Mouse (Mus musculus) G1E (cell line): Measurements from ENCODE around the gene Kndc1. TPM values are rescaled to one million over a fixed set of nuclear protein-coding genes. Genes with fewer than 3 reads are reported as not detected.

Experiments used
- ATAC-seq: 2 replicates; pipeline ENCODE4 v1.8.0; 2016; ENCODE audit warnings: mild to moderate bottlenecking; ENCODE audit not compliant: insufficient number of reproducible peaks, poor library complexity, low FRiP score, severe bottlenecking; ENCODE audit errors: extremely low read depth
- DNase-seq: peaks from one replicate; pipeline ENCODE4 v3.0.0; 2012; ENCODE audit warnings: low spot score
- H3K27me3 ChIP-seq: 2 replicates; pipeline ENCODE4 v1.6.1; 2012; ENCODE audit warnings: mild to moderate bottlenecking, low read length, inconsistent platforms; ENCODE audit not compliant: insufficient read depth
- H3K36me3 ChIP-seq: replicated peaks from 2 replicates; pipeline ENCODE3; 2012; ENCODE audit warnings: mild to moderate bottlenecking, inconsistent platforms
- H3K4me1 ChIP-seq: 2 replicates; pipeline ENCODE4 v1.6.1; 2012; ENCODE audit warnings: low read depth, low read length, inconsistent platforms, mixed read lengths; ENCODE audit not compliant: insufficient read depth
- H3K4me3 ChIP-seq: 2 replicates; pipeline ENCODE4 v1.5.1; 2012; ENCODE audit warnings: low read depth, mild to moderate bottlenecking, inconsistent platforms, low read length, moderate library complexity, mixed read lengths
- H3K9me3 ChIP-seq: replicated peaks from 2 replicates; pipeline ENCODE4 v1.6.1; 2012; ENCODE audit warnings: inconsistent platforms
- CTCF ChIP-seq: IDR thresholded peaks from 2 replicates; pipeline ENCODE4 v1.5.1; 2012; ENCODE audit warnings: low read depth, low read length, inconsistent platforms, mixed read lengths
- GATA1 ChIP-seq: IDR thresholded peaks from 2 replicates; pipeline ENCODE4 v1.6.1; 2012; ENCODE audit warnings: borderline replicate concordance, low read length, inconsistent platforms, mixed read lengths
- GATA2 ChIP-seq: IDR thresholded peaks from 2 replicates; pipeline ENCODE4 v1.6.1; 2012; ENCODE audit warnings: low read depth, low read length, inconsistent platforms, borderline replicate concordance
- POLR2AphosphoS5 ChIP-seq: IDR thresholded peaks from 2 replicates; pipeline ENCODE4 v1.6.1; 2012; ENCODE audit warnings: low read depth, low read length, inconsistent platforms; ENCODE audit not compliant: insufficient replicate concordance
- TAL1 ChIP-seq: conservative IDR thresholded peaks from 2 replicates; pipeline ENCODE4 v1.6.1; 2012; ENCODE audit warnings: low read depth, low read length, inconsistent platforms, mixed read lengths
- polyA plus RNA-seq: library from polyadenylated mRNA; stranded (reverse); fragments of >175 nt; gene quantifications from 2 replicates; pipeline ENCODE4 v1.2.3, GENCODE M21; 2012
- total RNA-seq, 2 experiments: library from RNA; stranded (forward) in 1 of 2; stranded (reverse) in 1 of 2; fragments of 200-1000 nt in 1 of 2; fragments of >200 nt in 1 of 2; fragmentation: Nextera tagmentation in 1 of 2; gene quantifications; 2 replicates each; pipeline ENCODE4 v1.2.3; 2014 to 2017

Kndc1 gene
- total and polyA plus RNA-seq, 3 experiments, result 0.38 TPM; not detected in 2

DNA sequence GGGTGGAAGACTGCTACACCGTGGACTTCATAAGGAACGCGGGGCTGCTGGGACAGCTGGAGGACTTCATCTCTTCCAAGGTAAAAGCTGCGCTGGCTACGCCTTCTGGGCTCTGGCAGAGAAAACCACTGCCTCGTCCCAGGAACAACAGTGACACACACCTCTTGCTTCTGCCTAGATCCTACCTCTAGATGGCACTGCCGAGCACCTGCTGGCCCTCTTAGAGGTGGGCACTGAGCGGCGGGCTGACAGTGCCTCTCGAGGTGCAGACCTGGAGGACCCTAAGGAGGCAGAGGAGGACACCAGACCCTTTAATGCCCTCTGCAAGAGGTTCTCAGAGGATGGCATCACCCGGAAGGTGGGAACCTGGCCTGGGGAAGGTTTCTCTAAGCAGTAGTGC lies 36.2 kb downstream of the Kndc1 start:
- Histone ChIP-seq H3K4me3 (no peak overlapping the region), H3K36me3 (no peaks in the 10 kb centered on the region), H3K27me3 (no peaks in the 10 kb centered on the region), H3K4me1 (no peaks in the 10 kb centered on the region), H3K9me3 (peaks cover 23% of the 10 kb centered on the region)
- DNase-seq, result no peak
- ATAC-seq, result no peak
- peak; percentile 35; the same call in 1 of the 2 replicates for TF ChIP-seq CTCF
- no peak for TF ChIP-seq POLR2AphosphoS5

DNA sequence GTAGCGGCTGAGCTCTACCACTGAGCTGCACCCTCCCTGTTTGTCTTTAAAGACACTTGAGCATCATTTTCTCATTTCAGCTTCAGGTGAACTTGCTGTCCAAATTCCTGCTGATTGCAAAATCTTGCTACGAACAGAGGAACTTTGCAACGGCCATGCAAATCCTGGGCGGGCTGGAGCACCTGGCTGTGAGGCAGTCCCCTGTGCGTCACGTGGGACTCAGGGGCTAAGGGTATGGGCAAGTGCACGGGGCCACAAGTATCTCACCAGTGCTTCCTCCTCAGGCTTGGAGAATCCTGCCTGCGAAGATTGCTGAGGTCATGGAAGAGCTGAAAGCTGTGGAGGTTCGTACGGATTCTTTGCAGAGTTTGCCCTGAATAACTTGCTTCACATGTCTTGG lies 42.2 kb downstream of the Kndc1 start:
- no peaks in the 10 kb centered on the region for H3K4me1 ChIP-seq

DNA sequence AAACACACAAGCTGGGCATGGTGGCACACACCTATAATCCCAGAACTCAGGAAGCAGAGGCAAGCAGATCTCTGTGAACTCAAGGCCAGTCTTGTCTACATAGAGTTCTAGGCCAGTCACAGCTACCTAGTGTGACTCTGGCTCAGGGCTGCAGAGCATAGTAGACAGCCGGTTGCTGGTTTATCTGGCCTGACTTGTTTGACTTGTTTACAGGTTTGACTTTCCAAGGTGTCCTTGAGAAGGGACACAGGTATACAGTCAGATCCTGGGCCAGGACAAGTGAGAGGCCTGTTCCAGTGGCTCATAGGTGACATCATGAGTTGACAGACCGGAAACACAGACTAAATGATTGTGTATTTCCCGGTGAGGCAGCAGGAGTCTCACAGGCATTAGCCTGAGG lies 42.6 kb downstream of the Kndc1 start:
- Histone ChIP-seq H3K27me3 (no peaks in the 10 kb centered on the region), H3K36me3 (no peaks in the 10 kb centered on the region), H3K9me3 (peaks cover 17% of the 10 kb centered on the region; the same call in 1 of the 2 replicates), H3K4me1 (no peaks in the 10 kb centered on the region), H3K4me3 (no peak overlapping the region)
- DNase-seq, result no peak
- no peak for TF ChIP-seq CTCF
- TF ChIP-seq POLR2AphosphoS5, result no peak
- TF ChIP-seq GATA2, result no peak
- no peak for TF ChIP-seq GATA1
- TF ChIP-seq TAL1, result no peak
- ATAC-seq, result no peak

More for the DNA sequence above, 42.2 kb downstream of the Kndc1 start:
- TF ChIP-seq GATA1, result no peak
- TF ChIP-seq POLR2AphosphoS5, result no peak
- no peak for TF ChIP-seq CTCF
- TF ChIP-seq GATA2, result no peak
- TF ChIP-seq TAL1, result no peak
- no peak overlapping the region for H3K4me3 ChIP-seq
- ATAC-seq (no peak), DNase-seq (no peak)
- peaks cover 14% of the 10 kb centered on the region; the same call in 1 of the 2 replicates for H3K9me3 ChIP-seq
- no peaks in the 10 kb centered on the region for H3K27me3 ChIP-seq
- no peaks in the 10 kb centered on the region for H3K36me3 ChIP-seq

DNA sequence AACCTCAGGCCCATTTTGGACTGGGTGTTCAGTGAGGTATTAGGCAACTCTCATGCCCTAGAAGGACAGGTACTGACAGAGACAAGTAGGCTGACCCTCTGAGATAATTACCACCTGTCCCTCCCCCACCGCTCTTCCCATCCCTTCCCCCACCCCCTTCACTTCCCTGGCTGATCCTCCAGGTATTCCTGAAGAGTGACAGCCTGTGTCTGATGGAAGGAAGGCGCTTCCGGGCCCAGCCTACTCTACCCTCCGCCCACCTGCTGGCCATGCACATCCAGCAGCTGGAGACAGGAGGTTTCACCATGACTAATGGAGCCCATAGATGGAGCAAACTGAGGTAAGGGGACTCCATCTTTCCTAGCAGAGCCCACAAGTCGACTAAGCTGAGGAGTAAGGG lies 43.3 kb downstream of the Kndc1 start:
- Histone ChIP-seq H3K4me1 (no peaks in the 10 kb centered on the region), H3K27me3 (no peaks in the 10 kb centered on the region), H3K4me3 (no peak overlapping the region), H3K36me3 (no peaks in the 10 kb centered on the region), H3K9me3 (peaks cover 17% of the 10 kb centered on the region; the same call in 1 of the 2 replicates)
- no peak for DNase-seq
- ATAC-seq, result no peak
- TF ChIP-seq GATA1 (no peak), GATA2 (no peak), CTCF (no peak), POLR2AphosphoS5 (no peak), TAL1 (no peak)

DNA sequence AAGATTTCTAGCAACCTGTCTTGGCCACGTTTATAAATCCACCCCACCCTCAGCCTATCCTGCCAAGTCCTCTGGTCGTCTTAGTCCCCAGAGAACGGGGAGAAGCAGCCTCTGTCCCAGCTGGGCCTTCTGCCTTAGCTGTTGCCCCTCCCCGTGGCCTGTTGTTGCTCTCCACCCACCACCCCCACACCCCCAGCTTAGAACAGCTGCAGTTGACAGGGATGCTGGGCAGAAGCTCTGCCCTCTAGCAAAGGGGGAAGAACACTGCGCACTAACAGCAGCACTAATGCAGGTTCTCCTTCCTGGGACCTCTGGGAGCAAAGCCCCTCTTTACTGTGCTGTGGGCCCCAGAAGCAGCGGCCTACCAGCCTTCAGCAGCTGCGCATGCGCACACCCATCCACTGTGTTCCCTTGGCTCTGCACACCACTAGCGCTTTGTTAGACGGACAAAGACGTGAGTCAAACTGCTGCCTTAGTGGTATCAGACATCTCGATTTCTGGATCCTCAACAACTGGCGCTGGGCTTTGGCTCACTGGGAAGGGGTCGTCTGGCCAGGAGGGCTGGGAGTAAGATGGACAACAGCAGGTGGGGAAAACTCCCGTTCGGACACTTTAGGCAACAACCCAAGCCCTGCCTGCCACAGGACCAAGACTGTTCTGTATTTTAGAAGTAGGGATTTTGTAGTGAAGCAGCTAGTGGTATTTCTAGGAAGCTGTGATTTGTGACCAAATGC lies 46.1 kb downstream of the Kndc1 start:
- Histone ChIP-seq H3K27me3 (peaks cover 6% of the 10 kb centered on the region; the same call in 1 of the 2 replicates), H3K9me3 (peaks cover 29% of the 10 kb centered on the region), H3K36me3 (no peaks in the 10 kb centered on the region), H3K4me1 (no peaks in the 10 kb centered on the region), H3K4me3 (no peak overlapping the region)
- no peak for ATAC-seq
- no peak for TF ChIP-seq CTCF
- TF ChIP-seq GATA1, result no peak
- TF ChIP-seq POLR2AphosphoS5, result no peak
- no peak for TF ChIP-seq GATA2
- no peak for TF ChIP-seq TAL1
- DNase-seq, result no peak

DNA sequence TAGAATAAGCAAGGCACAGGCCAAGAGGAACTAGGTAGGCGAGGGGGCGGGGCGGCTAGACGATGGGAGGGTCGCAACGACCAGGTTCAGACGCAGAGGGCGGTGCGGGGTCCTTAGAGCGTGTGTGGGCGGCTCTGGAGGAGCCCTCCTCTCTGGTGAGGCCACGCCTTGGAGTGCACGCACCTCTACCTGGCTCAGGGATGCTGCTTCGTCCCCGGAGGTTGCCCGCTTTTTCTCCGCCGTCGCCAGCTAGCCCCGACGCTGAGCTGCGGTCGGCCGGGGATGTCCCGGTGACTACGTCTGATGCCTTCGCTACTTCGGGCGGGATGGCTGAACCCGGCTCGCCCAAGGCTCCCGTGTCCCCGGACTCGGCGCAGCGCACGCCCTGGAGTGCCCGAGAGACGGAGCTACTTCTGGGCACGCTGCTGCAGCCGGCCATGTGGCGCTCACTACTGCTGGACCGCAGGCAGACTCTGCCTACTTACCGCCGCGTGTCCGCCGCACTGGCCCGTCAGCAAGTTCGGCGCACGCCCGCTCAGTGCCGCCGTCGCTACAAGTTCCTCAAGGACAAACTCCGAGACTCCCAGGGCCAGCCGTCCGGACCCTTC lies 49.3 kb downstream of the Kndc1 start, which contains the start of gene Utf1:
Gene Utf1, plus strand, starts transcription at position 116 of the 608 bp plus-strand sequence.
- ATAC-seq (no peak), DNase-seq (no peak)

More for the DNA sequence above, 49.3 kb downstream of the Kndc1 start, which contains the start of gene Utf1:
- Histone ChIP-seq H3K36me3 (no peaks in the 10 kb centered on the region), H3K4me1 (no peaks in the 10 kb centered on the region), H3K27me3 (peaks cover 6% of the 10 kb centered on the region; the same call in 1 of the 2 replicates), H3K4me3 (no peak within 1 kb of the TSS; the same call in 1 of the 2 replicates), H3K9me3 (peaks cover 25% of the 10 kb centered on the region)
- TF ChIP-seq CTCF (no peak), GATA2 (no peak), GATA1 (no peak), POLR2AphosphoS5 (no peak), TAL1 (no peak)
